Mouse (Mus musculus): ENCODE results near the gene Hsd11b1. TPM values are rescaled to one million over a fixed set of nuclear protein-coding genes. Genes with fewer than 3 reads are reported as not detected.

Gene Hsd11b1
- polyA plus RNA-seq, 1 experiment from 2014 or later: 2.2 TPM

DNA sequence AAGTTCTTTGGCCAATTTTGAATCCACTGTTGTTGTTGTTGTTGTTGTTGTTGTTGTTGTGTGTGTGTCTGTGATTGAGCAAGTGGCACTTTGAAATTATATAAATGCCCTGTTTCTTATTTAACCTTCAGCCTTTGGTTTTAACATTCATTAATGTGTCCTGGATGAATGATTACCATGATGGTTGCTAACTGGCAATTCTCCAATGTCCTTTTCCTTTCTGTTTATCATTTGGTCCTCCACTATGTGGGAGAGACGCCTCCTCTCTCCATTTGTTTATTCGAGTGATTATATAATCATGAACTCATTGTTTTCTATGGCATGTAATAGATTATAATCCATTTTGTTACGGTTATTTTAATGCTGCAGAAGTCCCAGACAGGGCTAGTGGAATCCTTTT lies 33.3 kb downstream of the Hsd11b1 start:
- H3K4me2 ChIP-seq: no peak overlapping the region
- no peaks in the 10 kb centered on the region for H3K36me3 ChIP-seq (ENCODE audit: control insufficient read depth, insufficient read depth, low read length)

DNA sequence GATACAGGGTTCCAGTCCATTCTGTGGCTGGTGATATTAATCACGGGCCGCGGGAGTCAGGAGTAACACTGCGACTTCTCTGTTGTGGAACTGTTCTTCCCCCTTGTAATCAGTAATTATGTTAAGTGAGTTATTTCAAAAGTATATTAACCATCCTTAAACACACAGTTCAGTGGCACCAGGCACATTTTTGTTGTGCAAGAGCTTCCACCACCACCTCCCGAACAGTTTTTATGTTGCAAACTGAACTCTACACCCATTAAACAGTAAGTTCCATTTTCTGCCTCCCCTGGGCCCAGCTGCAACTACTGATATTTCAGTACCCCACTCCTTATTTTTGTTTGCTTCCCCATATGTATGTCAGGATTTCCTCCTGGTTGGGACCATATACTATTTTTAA lies 34.3 kb downstream of the Hsd11b1 start:
- no peak overlapping the region for H3K9ac ChIP-seq (ENCODE audit: low read depth, low read length)
- H3K27ac ChIP-seq (ENCODE audit: low read depth, low read length): no peak overlapping the region
- H3K27me3 ChIP-seq (ENCODE audit: control insufficient read depth, insufficient read depth, low read length): no peaks in the 10 kb centered on the region
- no peak for ATAC-seq (replicated peaks; ENCODE audit: insufficient number of reproducible peaks, low FRiP score, low TSS enrichment)
- no peaks in the 10 kb centered on the region for H3K36me3 ChIP-seq (ENCODE audit: control insufficient read depth, insufficient read depth, low read length)
- no peak overlapping the region for H3K4me3 ChIP-seq (ENCODE audit: low read depth, low read length)
- H3K9me3 ChIP-seq (replicated peaks; ENCODE audit: control insufficient read depth, low read length): no peaks in the 10 kb centered on the region
- 87% methylated on average over 5 of the region's 5 CpGs for WGBS (ENCODE audit: insufficient replicate concordance)
- H3K4me2 ChIP-seq: no peak overlapping the region
- H3K4me1 ChIP-seq (ENCODE audit: control insufficient read depth, insufficient read depth, low read length): no peaks in the 10 kb centered on the region

More for the DNA sequence above, 33.3 kb downstream of the Hsd11b1 start:
- H3K27ac ChIP-seq (ENCODE audit: low read depth, low read length): no peak overlapping the region
- no peak overlapping the region for H3K9ac ChIP-seq (ENCODE audit: low read depth, low read length)
- no peak overlapping the region for H3K4me3 ChIP-seq (ENCODE audit: low read depth, low read length)
- no peaks in the 10 kb centered on the region for H3K4me1 ChIP-seq (ENCODE audit: control insufficient read depth, insufficient read depth, low read length)
- 62% methylated on average over 3 of the region's 3 CpGs for WGBS (ENCODE audit: insufficient replicate concordance)
- no peaks in the 10 kb centered on the region for H3K9me3 ChIP-seq (replicated peaks; ENCODE audit: control insufficient read depth, low read length)
- H3K27me3 ChIP-seq (ENCODE audit: control insufficient read depth, insufficient read depth, low read length): no peaks in the 10 kb centered on the region
- no peak for ATAC-seq (replicated peaks; ENCODE audit: insufficient number of reproducible peaks, low FRiP score, low TSS enrichment)

DNA sequence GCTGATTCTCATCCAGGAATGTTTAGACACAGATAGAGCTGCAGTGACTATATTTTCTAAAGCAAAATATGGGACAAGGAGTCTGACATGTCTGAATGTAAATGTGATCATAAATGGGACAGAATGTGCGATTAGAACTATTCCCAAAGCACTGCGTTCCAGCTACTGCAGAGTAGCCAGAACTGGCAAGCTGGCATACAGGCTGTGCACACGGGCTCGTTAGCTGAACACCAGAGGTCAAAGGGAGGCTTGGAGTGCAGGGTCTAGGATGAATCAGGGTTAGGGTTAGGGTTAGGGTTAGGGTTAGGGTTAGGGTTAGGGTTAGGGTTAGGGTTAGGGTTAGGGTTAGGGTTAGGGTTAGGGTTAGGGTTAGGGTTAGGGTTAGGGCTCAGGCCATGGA lies 36.3 kb downstream of the Hsd11b1 start:
- WGBS (ENCODE audit: insufficient replicate concordance): 87% methylated on average over 4 of the region's 4 CpGs
- H3K27ac ChIP-seq (ENCODE audit: low read depth, low read length): no peak overlapping the region
- H3K4me3 ChIP-seq (ENCODE audit: low read depth, low read length): no peak overlapping the region
- no peaks in the 10 kb centered on the region for H3K9me3 ChIP-seq (replicated peaks; ENCODE audit: control insufficient read depth, low read length)
- no peak overlapping the region for H3K4me2 ChIP-seq
- no peak overlapping the region for H3K9ac ChIP-seq (ENCODE audit: low read depth, low read length)
- no peaks in the 10 kb centered on the region for H3K27me3 ChIP-seq (ENCODE audit: control insufficient read depth, insufficient read depth, low read length)
- no peaks in the 10 kb centered on the region for H3K36me3 ChIP-seq (ENCODE audit: control insufficient read depth, insufficient read depth, low read length)
- no peaks in the 10 kb centered on the region for H3K4me1 ChIP-seq (ENCODE audit: control insufficient read depth, insufficient read depth, low read length)
- no peak for ATAC-seq (replicated peaks; ENCODE audit: insufficient number of reproducible peaks, low FRiP score, low TSS enrichment)

DNA sequence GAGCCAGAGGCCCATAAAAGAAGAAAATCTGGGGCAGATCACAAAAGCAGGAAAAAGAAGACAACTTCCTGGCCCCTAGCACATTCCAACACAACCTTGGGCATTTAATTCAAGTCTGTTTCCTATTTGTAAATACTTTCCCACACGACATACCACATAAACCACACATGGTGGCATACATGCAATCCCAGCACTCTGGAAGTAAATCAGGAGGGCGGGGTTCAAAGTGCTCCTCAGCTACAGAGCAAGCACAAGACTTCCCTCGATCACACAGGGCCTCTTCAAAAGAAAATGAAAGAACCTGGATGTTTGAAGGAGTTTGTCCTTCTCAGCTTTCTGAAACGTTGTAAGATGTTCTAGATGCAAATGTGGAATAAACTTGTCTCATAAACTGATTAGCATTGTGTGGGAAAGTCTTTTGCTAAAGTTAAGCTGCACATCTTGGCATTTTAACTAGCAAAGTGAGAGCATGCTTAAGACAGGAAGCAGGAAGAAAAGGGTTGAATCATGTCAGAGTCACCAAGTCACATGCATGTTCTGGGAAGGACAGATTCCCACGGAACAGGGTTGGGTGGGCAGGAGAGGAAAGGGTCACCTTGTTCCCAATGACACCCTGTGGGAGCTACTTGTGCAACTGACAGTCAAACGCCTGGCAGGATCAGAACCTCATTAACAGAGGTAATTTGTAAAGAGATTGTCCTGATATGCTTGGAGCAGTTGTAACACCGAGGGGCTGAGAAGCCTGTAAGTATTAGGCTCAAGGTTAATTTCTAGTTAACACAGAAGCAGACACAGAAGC lies 37.0 kb downstream of the Hsd11b1 start:
- H3K36me3 ChIP-seq (ENCODE audit: control insufficient read depth, insufficient read depth, low read length): no peaks in the 10 kb centered on the region
- no peak overlapping the region for H3K4me2 ChIP-seq
- no peaks in the 10 kb centered on the region for H3K27me3 ChIP-seq (ENCODE audit: control insufficient read depth, insufficient read depth, low read length)
- H3K27ac ChIP-seq (ENCODE audit: low read depth, low read length): no peak overlapping the region
- no peaks in the 10 kb centered on the region for H3K4me1 ChIP-seq (ENCODE audit: control insufficient read depth, insufficient read depth, low read length)
- 42% methylated on average over 7 of the region's 7 CpGs for WGBS (ENCODE audit: insufficient replicate concordance)
- no peak overlapping the region for H3K9ac ChIP-seq (ENCODE audit: low read depth, low read length)
- H3K9me3 ChIP-seq (replicated peaks; ENCODE audit: control insufficient read depth, low read length): no peaks in the 10 kb centered on the region
- no peak for ATAC-seq (replicated peaks; ENCODE audit: insufficient number of reproducible peaks, low FRiP score, low TSS enrichment)
- H3K4me3 ChIP-seq (ENCODE audit: low read depth, low read length): no peak overlapping the region

DNA sequence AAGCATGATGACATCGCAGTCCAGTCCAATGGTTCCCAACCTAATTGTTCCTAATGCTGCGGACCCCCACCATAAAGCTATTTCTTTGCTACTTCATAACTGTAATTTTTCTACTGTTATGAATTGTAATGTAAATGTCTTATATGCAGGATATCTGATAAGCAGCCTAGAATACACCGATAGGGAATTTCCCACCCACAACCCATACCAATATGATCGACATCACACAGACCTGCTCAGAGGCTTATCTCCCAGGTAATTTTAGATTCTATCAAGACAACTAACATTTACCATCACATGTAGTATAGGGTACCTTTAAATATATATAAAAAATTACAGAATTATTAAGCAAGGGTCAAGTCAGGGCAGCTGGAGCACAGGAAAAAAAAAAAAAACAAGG lies 37.8 kb downstream of the Hsd11b1 start:
- no peaks in the 10 kb centered on the region for H3K36me3 ChIP-seq (ENCODE audit: control insufficient read depth, insufficient read depth, low read length)
- no peaks in the 10 kb centered on the region for H3K27me3 ChIP-seq (ENCODE audit: control insufficient read depth, insufficient read depth, low read length)
- WGBS (ENCODE audit: insufficient replicate concordance): 83% methylated on average over 4 of the region's 4 CpGs
- H3K4me2 ChIP-seq: no peak overlapping the region
- no peaks in the 10 kb centered on the region for H3K9me3 ChIP-seq (replicated peaks; ENCODE audit: control insufficient read depth, low read length)
- no peaks in the 10 kb centered on the region for H3K4me1 ChIP-seq (ENCODE audit: control insufficient read depth, insufficient read depth, low read length)
- H3K27ac ChIP-seq (ENCODE audit: low read depth, low read length): no peak overlapping the region
- ATAC-seq (replicated peaks; ENCODE audit: insufficient number of reproducible peaks, low FRiP score, low TSS enrichment): no peak
- H3K9ac ChIP-seq (ENCODE audit: low read depth, low read length): no peak overlapping the region
- H3K4me3 ChIP-seq (ENCODE audit: low read depth, low read length): no peak overlapping the region

DNA sequence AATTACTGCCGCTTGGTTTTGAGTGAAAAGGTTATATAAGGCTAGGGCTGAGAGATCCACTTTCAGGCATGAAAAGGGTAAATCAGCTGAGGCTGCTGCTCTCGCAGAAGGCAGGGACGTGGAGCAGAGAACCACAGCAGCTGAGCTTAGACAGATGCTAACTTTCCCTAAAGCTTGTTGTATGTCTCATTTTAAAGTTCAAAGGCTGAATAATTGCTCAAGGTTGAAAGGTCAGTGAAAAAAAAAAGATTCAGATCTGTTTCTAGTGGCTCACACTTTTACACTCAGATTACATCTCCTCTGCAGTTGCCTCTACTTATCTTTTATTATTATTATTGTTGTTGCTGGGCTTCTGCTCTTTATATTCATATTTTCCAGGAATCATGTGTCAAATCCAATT lies 38.3 kb downstream of the Hsd11b1 start:
- no peak for ATAC-seq (replicated peaks; ENCODE audit: insufficient number of reproducible peaks, low FRiP score, low TSS enrichment)
- Histone ChIP-seq H3K27ac (ENCODE audit: low read depth, low read length) (no peak overlapping the region), H3K9me3 (replicated peaks; ENCODE audit: control insufficient read depth, low read length) (no peaks in the 10 kb centered on the region), H3K4me2 (no peak overlapping the region), H3K9ac (ENCODE audit: low read depth, low read length) (no peak overlapping the region), H3K36me3 (ENCODE audit: control insufficient read depth, insufficient read depth, low read length) (no peaks in the 10 kb centered on the region), H3K4me1 (ENCODE audit: control insufficient read depth, insufficient read depth, low read length) (no peaks in the 10 kb centered on the region), H3K4me3 (ENCODE audit: low read depth, low read length) (no peak overlapping the region), H3K27me3 (ENCODE audit: control insufficient read depth, insufficient read depth, low read length) (no peaks in the 10 kb centered on the region)
- 66% methylated on average over 3 of the region's 3 CpGs for WGBS (ENCODE audit: insufficient replicate concordance)

DNA sequence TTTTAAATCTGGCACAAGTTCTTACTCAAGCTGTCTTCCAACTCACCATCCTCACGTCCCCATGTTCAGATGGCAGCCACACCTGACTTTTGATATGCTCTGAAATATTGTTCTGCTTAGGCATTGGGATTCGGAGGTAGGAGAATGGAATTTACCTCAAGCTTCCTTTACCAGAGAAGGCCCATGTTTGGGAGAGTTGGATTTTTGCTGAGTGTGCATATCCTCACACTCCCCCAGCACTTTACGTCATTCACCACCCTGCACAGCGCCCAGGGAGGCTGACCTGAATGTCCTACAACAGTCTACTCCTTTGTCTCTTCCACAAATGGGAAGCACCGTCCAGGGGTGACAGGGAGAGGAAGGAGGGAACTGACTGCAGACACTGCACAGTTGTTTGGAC lies 43.5 kb downstream of the Hsd11b1 start:
- H3K27ac ChIP-seq (ENCODE audit: low read depth, low read length): no peak overlapping the region
- no peaks in the 10 kb centered on the region for H3K36me3 ChIP-seq (ENCODE audit: control insufficient read depth, insufficient read depth, low read length)
- H3K4me2 ChIP-seq: no peak overlapping the region
- H3K9me3 ChIP-seq (replicated peaks; ENCODE audit: control insufficient read depth, low read length): no peaks in the 10 kb centered on the region
- no peaks in the 10 kb centered on the region for H3K4me1 ChIP-seq (ENCODE audit: control insufficient read depth, insufficient read depth, low read length)
- WGBS (ENCODE audit: insufficient replicate concordance): 62% methylated on average over 5 of the region's 5 CpGs
- ATAC-seq (replicated peaks; ENCODE audit: insufficient number of reproducible peaks, low FRiP score, low TSS enrichment): no peak
- no peak overlapping the region for H3K4me3 ChIP-seq (ENCODE audit: low read depth, low read length)
- no peaks in the 10 kb centered on the region for H3K27me3 ChIP-seq (ENCODE audit: control insufficient read depth, insufficient read depth, low read length)
- H3K9ac ChIP-seq (ENCODE audit: low read depth, low read length): no peak overlapping the region

DNA sequence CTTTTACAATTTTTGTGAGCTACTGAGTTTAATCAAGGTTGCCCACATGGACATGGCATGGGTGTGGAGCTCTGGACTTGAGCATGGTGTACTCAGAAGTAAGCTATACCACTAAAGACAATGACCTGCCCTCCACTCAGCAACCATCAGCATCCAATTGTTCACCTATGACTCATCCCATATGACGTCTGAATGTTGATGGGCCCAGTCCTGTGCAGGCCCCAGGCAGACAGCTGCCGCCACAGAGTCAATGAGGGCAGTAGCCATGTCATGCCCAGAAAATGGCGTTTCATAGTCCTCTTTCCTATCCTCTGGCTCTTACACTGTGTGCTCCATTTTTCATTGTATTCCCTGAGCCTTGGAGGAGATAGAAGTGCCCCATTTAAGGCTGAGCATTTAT lies 47.9 kb downstream of the Hsd11b1 start:
- no peaks in the 10 kb centered on the region for H3K9me3 ChIP-seq (replicated peaks; ENCODE audit: control insufficient read depth, low read length)
- 75% methylated on average over 3 of the region's 3 CpGs for WGBS (ENCODE audit: insufficient replicate concordance)
- no peak overlapping the region for H3K4me3 ChIP-seq (ENCODE audit: low read depth, low read length)
- H3K36me3 ChIP-seq (ENCODE audit: control insufficient read depth, insufficient read depth, low read length): no peaks in the 10 kb centered on the region
- no peak overlapping the region for H3K4me2 ChIP-seq
- no peak overlapping the region for H3K9ac ChIP-seq (ENCODE audit: low read depth, low read length)
- H3K4me1 ChIP-seq (ENCODE audit: control insufficient read depth, insufficient read depth, low read length): no peaks in the 10 kb centered on the region
- H3K27me3 ChIP-seq (ENCODE audit: control insufficient read depth, insufficient read depth, low read length): no peaks in the 10 kb centered on the region
- H3K27ac ChIP-seq (ENCODE audit: low read depth, low read length): no peak overlapping the region
- no peak for ATAC-seq (replicated peaks; ENCODE audit: insufficient number of reproducible peaks, low FRiP score, low TSS enrichment)

DNA sequence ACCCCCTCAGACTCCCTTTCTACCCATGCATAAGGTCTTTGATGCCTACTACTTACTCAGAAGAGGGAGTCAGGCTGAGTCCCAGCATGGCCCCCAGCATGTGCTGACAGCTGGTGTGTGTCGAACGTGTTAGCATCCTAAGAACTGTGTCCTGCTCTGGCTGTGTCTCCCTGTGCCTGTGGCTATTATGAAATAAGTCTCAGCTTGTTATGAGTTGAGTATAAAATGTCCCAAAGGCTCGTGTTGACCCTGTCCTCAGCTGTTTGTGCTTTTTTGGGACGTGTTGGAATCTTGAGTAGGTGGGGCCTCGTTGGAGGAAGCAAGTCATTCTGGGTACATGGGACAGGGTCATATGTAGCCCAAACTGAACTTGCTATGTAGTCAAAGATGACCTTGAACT lies 49.8 kb downstream of the Hsd11b1 start:
- Histone ChIP-seq H3K27me3 (ENCODE audit: control insufficient read depth, insufficient read depth, low read length) (no peaks in the 10 kb centered on the region), H3K4me1 (ENCODE audit: control insufficient read depth, insufficient read depth, low read length) (no peaks in the 10 kb centered on the region), H3K36me3 (ENCODE audit: control insufficient read depth, insufficient read depth, low read length) (no peaks in the 10 kb centered on the region), H3K9ac (ENCODE audit: low read depth, low read length) (no peak overlapping the region), H3K27ac (ENCODE audit: low read depth, low read length) (no peak overlapping the region), H3K4me3 (ENCODE audit: low read depth, low read length) (no peak overlapping the region), H3K4me2 (no peak overlapping the region), H3K9me3 (replicated peaks; ENCODE audit: control insufficient read depth, low read length) (no peaks in the 10 kb centered on the region)
- WGBS (ENCODE audit: insufficient replicate concordance): 60% methylated on average over 5 of the region's 5 CpGs
- no peak for ATAC-seq (replicated peaks; ENCODE audit: insufficient number of reproducible peaks, low FRiP score, low TSS enrichment)
